Mouse (Mus musculus) heart, adult 2 months (tissue): ENCODE data around the gene Tmed2.

Experiments
- CTCF ChIP-seq: fragments of 200-600 bp; IDR thresholded peaks from 2 replicates; pipeline ENCODE4 v1.8.1; 2022; ENCODE audit warnings: antibody characterized with exemption, mild to moderate bottlenecking, moderate library complexity
- EP300 ChIP-seq: fragments of 200-500 bp; IDR thresholded peaks from 2 replicates; pipeline ENCODE4 v1.6.1; 2011; ENCODE audit warnings: low read depth, low read length, control low read depth; ENCODE audit not compliant: insufficient read depth
- POLR2A ChIP-seq: fragments of 200-500 bp; IDR thresholded peaks from 2 replicates; pipeline ENCODE4 v1.6.1; 2011; ENCODE audit warnings: mild to moderate bottlenecking, low read depth, low read length, control low read depth; ENCODE audit not compliant: insufficient read depth

- no peak for TF ChIP-seq CTCF
- TF ChIP-seq POLR2A = no peak
- no peak for TF ChIP-seq EP300
Observed at GRCm38 (mm10) chr5:124552094-124552472, 11.6 kb downstream of the Tmed2 start.
